Mouse (Mus musculus): ENCODE measurements around the gene Rab36. TPM values are rescaled to one million over a fixed set of nuclear protein-coding genes. Genes with fewer than 3 reads are reported as not detected.
"Not testable (repeated sequence)": the region's sequence is repeated elsewhere in the genome, so short reads cannot be mapped to it uniquely, and the experiment has no call there.

Gene Rab36
- polyA plus RNA-seq, 1 experiment from 2014 or later = 23.2 TPM

DNA sequence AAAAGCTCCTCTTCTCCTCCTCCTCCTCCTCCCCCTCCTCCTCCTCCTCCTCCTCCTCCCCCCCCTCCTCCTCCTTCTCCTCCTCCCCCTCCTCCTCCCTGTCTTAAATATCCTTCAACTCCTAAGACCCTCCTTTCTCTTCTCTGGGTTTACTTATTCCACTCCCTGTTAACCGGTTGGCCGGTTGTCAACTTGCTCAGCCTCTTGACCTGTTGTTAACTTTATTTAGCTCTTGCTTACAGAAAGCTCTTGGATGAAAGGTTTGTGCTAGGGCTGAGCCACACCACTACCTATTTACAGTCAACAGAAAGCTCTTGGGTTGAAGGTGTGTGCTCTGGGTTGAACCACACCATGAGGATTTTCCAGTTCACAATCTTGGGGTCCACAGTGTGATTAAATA lies 16.6 kb upstream of the Rab36 start:
- Histone ChIP-seq H3K4me2 (no peak overlapping the region), H3K27ac (no peak overlapping the region), H3K27me3 (replicated peaks) (no peaks in the 10 kb centered on the region), H3K9ac (no peak overlapping the region), H3K4me3 (no peak overlapping the region), H3K9me3 (no peaks in the 10 kb centered on the region), H3K36me3 (replicated peaks) (no peaks in the 10 kb centered on the region), H3K4me1 (no peaks in the 10 kb centered on the region)
- WGBS = 61% methylated on average over 2 of the region's 2 CpGs
- no peak for ATAC-seq (replicated peaks)

DNA sequence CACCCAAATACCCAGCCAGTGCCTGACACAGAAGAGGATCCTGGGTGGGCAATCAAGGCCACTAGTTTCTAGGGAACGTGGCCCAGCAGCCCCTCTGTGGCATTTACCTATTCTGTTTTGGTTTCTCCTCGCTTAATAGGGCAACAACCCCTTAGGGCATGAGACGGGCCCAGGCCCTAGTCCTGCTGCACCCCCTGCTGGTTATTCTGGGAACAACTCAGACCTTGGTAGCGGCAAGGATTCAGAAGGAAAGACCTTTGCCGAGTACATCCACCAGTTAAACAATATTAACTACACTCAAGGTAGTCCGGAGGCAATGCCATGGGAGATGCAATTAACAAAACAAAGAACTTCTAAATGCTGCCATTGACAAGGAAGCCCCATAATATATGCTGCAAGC lies 15.7 kb upstream of the Rab36 start:
- Histone ChIP-seq H3K9ac (no peak overlapping the region), H3K27ac (no peak overlapping the region), H3K36me3 (replicated peaks) (no peaks in the 10 kb centered on the region), H3K4me3 (no peak overlapping the region), H3K4me2 (no peak overlapping the region), H3K27me3 (replicated peaks) (no peaks in the 10 kb centered on the region), H3K4me1 (no peaks in the 10 kb centered on the region), H3K9me3 (no peaks in the 10 kb centered on the region)
- ATAC-seq (replicated peaks) = peak; percentile 57
- 20% methylated on average over 6 of the region's 6 CpGs for WGBS

DNA sequence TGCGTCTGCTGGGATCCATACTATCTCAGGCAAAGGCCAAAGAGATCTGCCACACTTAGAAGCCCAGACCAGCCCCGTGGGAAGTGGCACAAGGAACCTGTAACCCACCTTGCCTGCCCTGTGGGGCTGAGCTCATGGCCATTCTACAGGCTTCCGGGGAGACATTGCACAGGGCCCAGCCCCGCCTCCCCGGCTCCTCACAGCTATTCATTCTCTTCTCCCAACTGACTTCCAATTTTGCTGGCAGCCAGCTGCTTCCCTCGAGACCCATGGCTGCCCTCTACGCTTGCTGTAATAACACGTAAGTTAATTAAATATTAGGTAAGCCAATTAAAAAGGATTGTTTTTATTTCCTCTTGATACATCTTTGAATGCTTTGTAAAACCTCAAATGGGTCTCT lies 10.4 kb upstream of the Rab36 start:
- H3K4me1 ChIP-seq = peaks cover 6% of the 10 kb centered on the region
- H3K36me3 ChIP-seq (replicated peaks) = no peaks in the 10 kb centered on the region
- no peak overlapping the region for H3K4me3 ChIP-seq
- WGBS = 57% methylated on average over 8 of the region's 8 CpGs
- no peak overlapping the region for H3K27ac ChIP-seq
- no peak overlapping the region for H3K9ac ChIP-seq
- H3K27me3 ChIP-seq (replicated peaks) = no peaks in the 10 kb centered on the region
- H3K4me2 ChIP-seq = no peak overlapping the region
- no peak for ATAC-seq (replicated peaks)
- no peaks in the 10 kb centered on the region for H3K9me3 ChIP-seq

DNA sequence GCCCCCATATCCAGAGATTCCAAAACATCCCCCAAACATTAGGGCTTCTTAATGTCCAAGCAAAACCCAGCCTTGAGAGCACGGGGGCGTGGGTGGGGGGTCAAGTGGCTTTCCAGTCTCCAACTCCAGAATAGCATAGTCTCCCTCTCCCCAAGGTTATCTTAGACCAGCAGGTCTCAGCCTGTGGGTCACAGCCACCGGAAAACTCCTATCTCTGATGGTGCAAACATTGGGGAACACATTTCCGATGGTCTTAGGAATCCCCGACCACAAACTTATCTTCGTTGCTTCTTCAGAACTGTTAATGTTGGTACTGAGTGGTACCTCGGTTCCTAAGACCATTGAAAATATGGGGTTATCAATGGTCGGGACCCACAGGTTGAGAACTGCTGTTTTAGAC lies 8.1 kb upstream of the Rab36 start:
- peaks cover 27% of the 10 kb centered on the region for H3K4me1 ChIP-seq
- H3K4me3 ChIP-seq = no peak overlapping the region
- no peaks in the 10 kb centered on the region for H3K9me3 ChIP-seq
- ATAC-seq (replicated peaks) = no peak
- 89% methylated on average over 8 of the region's 8 CpGs for WGBS
- no peak overlapping the region for H3K9ac ChIP-seq
- no peaks in the 10 kb centered on the region for H3K27me3 ChIP-seq (replicated peaks)
- no peaks in the 10 kb centered on the region for H3K36me3 ChIP-seq (replicated peaks)
- no peak overlapping the region for H3K27ac ChIP-seq
- H3K4me2 ChIP-seq = no peak overlapping the region

DNA sequence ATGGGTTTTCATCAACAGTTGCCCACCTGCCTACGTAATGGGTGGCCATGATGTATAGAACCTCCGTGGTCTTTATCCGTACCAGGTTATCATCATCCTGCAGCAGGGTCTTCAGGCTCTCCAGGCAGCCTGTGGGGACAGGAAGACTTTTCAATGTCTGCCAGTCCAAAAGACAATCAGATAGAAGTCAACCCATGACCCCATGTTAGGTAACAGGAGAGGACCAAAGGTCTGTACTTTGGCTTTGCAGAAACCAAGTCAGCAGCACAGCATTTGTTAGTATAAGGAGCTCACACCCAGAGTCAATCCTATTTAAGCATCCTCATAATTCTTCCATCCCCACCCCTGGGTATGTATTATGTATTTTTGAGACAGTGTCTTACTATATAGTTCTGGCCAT lies 7.2 kb upstream of the Rab36 start:
- no peaks in the 10 kb centered on the region for H3K9me3 ChIP-seq
- no peak overlapping the region for H3K4me3 ChIP-seq
- H3K27me3 ChIP-seq (replicated peaks) = no peaks in the 10 kb centered on the region
- H3K36me3 ChIP-seq (replicated peaks) = no peaks in the 10 kb centered on the region
- H3K4me1 ChIP-seq = peaks cover 27% of the 10 kb centered on the region
- no peak overlapping the region for H3K4me2 ChIP-seq
- H3K27ac ChIP-seq = no peak overlapping the region
- no peak for ATAC-seq (replicated peaks)
- WGBS = 94% methylated on average over 3 of the region's 3 CpGs
- no peak overlapping the region for H3K9ac ChIP-seq

DNA sequence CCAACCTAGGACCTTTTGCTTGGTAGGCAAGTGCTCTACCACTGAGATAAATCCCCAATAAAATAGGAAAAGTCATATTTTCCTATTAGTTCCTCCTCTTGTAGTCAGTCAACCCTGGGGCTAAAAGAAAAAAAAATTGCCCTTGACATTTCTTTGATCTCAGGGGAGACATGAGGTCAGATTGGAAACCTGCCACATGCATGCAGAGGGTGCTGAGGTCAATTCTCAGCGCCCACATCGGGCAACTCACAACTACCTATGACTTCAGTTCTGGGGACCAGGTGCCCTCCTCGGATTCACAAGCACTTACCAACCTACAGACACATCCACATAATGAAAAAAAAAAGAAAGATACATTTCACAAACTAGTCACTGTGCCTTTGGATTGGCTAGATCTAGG lies 6.6 kb upstream of the Rab36 start:
- Histone ChIP-seq H3K4me2 (no peak overlapping the region), H3K36me3 (replicated peaks) (no peaks in the 10 kb centered on the region), H3K27me3 (replicated peaks) (no peaks in the 10 kb centered on the region), H3K4me1 (peaks cover 27% of the 10 kb centered on the region), H3K9me3 (no peaks in the 10 kb centered on the region), H3K9ac (no peak overlapping the region), H3K27ac (no peak overlapping the region), H3K4me3 (no peak overlapping the region)
- 85% methylated on average over 3 of the region's 3 CpGs for WGBS
- no peak for ATAC-seq (replicated peaks)

DNA sequence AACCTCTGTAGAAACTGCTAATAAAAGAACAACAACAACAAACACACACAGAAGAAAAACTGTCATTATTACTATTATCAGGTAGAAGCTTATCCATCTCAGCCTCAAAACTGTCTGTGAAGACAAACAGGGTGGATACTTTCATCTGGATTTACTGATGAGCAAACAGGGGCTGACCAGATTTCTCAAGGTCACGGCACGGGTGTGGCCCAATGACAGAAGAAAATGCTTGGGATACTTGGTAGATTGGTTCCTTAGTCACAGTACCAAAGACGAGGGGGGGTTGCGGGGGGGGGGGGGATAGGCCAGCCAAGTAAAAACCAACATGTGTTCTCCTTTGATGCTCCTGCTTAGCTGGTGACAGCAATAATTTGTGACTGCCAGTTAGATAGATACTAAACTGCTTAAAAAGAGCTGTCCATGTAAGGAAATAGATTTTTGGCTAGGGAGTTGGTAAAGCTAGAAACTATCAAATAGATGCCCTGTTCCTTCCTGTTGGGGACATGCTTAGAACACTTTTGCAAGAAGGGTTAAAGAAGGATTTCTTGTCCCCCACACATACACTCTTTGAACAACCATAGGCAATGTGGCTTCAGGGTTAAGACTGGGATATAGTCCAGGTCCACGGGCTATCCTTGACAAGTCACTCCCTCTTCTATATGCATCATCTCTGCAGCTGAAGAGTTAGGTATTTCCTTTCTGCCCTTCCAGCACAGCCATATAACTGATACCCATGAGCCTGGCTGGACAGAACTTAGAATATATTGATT lies 5.3 kb upstream of the Rab36 start:
- H3K36me3 ChIP-seq (replicated peaks) = no peaks in the 10 kb centered on the region
- no peaks in the 10 kb centered on the region for H3K9me3 ChIP-seq
- 77% methylated on average over 5 of the region's 5 CpGs for WGBS
- H3K27me3 ChIP-seq (replicated peaks) = no peaks in the 10 kb centered on the region
- H3K4me1 ChIP-seq = peaks cover 38% of the 10 kb centered on the region
- no peak overlapping the region for H3K4me3 ChIP-seq
- H3K27ac ChIP-seq = peak overlapping the region; percentile 77; the same call in 1 of the 2 replicates
- no peak for ATAC-seq (replicated peaks)
- H3K4me2 ChIP-seq = no peak overlapping the region
- H3K9ac ChIP-seq = no peak overlapping the region

DNA sequence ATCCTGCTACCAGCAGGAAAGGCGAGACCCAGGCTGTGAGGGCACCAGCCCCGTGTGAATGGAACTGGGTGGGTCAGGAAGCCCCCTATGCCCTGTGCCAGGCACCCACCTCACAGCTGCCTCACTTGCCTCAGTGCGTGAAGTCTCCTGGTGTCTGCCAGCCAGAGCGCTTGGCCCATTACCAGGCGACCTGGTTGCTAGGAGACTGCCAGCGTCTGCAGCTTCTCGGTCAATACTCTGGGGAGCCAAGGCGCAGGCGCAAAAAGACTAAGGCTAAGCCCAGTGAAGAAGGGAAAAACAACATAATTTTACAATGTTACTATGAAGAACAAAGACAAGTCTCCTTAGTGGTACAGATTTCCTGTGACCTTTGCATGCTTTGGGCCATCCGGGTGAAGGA lies 4.5 kb upstream of the Rab36 start, which contains the start of gene Rsph14:
TSS of gene Rsph14 (minus strand) at position 192 of the 400 bp plus-strand sequence.
- ATAC-seq (replicated peaks) = peak; percentile 77

DNA sequence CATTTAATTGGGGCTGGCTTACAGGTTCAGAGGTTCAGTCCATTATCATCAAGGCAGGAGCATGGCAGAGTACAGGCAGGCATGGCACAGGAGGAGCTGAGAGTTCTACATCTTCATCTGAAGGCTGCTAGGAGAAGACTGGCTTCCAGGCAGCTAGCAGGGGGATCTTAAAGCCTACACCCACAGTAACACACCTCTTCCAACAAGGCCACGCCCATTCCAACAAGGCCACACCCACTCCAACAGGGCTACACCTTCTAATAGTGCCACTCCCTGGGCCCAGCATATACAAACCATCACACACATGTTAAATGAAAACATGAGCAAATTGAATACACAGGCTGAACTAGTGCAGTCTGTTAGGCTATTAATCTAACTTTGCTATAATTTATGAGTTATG lies 5.2 kb downstream of the Rab36 start:
- not testable (repeated sequence) for ATAC-seq (replicated peaks); H3K9me3 ChIP-seq; H3K27me3 ChIP-seq (replicated peaks); H3K4me2 ChIP-seq; H3K4me3 ChIP-seq; H3K36me3 ChIP-seq (replicated peaks); H3K9ac ChIP-seq; H3K27ac ChIP-seq
- peaks cover 18% of the 10 kb centered on the region for H3K4me1 ChIP-seq
- 24% methylated on average over 1 of the region's 1 CpGs for WGBS

More for the DNA sequence above, 4.5 kb upstream of the Rab36 start, which contains the start of gene Rsph14:
- Histone ChIP-seq H3K9me3 (no peaks in the 10 kb centered on the region), H3K27me3 (replicated peaks) (no peaks in the 10 kb centered on the region), H3K4me2 (peak within 1 kb of the TSS; percentile 46), H3K4me3 (no peak within 1 kb of the TSS), H3K9ac (no peak within 1 kb of the TSS), H3K4me1 (peaks cover 45% of the 10 kb centered on the region), H3K27ac (peak within 1 kb of the TSS; percentile 77), H3K36me3 (replicated peaks) (no peaks in the 10 kb centered on the region)
- WGBS = 14% methylated on average over 10 of the region's 10 CpGs

DNA sequence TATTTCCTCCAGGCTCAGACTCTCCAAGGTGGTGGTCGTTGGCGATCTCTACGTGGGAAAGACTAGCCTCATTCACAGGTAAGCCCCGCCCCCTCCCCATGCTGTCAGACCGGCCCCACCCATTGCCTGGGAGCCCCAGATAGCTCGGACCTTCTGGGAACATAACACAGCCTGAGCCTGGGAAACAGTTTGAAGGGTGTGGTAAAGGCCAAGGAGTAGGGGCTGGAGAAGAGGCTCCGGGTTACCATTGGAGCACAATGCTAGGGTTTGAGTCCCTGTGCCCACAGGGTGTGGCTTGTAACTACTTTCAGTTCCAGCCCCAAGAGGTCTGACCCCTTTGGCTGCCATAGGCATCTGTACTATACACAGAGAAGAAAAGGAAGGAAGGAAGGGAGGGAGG lies 7.6 kb downstream of the Rab36 start:
- Histone ChIP-seq H3K4me1 (peaks cover 4% of the 10 kb centered on the region; the same call in 1 of the 2 replicates), H3K9me3 (no peaks in the 10 kb centered on the region), H3K4me3 (no peak overlapping the region), H3K36me3 (replicated peaks) (0 out of 2 replicates have a peak, but pooled peaks cover 4% of the 10 kb centered on the region), H3K9ac (no peak overlapping the region), H3K4me2 (no peak overlapping the region), H3K27ac (no peak overlapping the region), H3K27me3 (replicated peaks) (no peaks in the 10 kb centered on the region)
- WGBS = 46% methylated on average over 7 of the region's 7 CpGs
- ATAC-seq (replicated peaks) = no peak

DNA sequence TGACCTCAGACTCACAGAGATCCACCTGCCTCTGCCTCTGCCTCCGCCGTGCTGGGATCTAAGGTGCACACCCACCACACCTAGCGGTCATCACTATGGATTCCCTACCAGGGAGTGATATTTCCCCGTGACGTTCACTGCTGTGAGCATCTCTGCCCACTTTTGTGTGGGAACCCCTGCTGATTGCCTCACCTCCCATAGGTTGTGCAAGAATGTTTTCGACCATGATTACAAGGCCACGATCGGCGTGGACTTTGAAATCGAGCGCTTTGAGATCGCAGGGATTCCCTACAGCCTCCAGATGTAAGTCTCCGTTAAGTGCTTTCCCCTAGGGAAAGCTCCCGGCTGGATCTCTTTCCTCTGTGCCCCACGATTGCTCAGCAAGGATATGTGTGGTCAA lies 9.0 kb downstream of the Rab36 start:
- peaks cover 4% of the 10 kb centered on the region; the same call in 1 of the 2 replicates for H3K4me1 ChIP-seq
- WGBS = 90% methylated on average over 15 of the region's 15 CpGs
- no peaks in the 10 kb centered on the region for H3K27me3 ChIP-seq (replicated peaks)
- H3K9me3 ChIP-seq = no peaks in the 10 kb centered on the region
- no peak overlapping the region for H3K4me3 ChIP-seq
- no peak for ATAC-seq (replicated peaks)
- H3K4me2 ChIP-seq = no peak overlapping the region
- H3K9ac ChIP-seq = no peak overlapping the region
- H3K27ac ChIP-seq = no peak overlapping the region
- 0 out of 2 replicates have a peak, but pooled peaks cover 4% of the 10 kb centered on the region for H3K36me3 ChIP-seq (replicated peaks)

DNA sequence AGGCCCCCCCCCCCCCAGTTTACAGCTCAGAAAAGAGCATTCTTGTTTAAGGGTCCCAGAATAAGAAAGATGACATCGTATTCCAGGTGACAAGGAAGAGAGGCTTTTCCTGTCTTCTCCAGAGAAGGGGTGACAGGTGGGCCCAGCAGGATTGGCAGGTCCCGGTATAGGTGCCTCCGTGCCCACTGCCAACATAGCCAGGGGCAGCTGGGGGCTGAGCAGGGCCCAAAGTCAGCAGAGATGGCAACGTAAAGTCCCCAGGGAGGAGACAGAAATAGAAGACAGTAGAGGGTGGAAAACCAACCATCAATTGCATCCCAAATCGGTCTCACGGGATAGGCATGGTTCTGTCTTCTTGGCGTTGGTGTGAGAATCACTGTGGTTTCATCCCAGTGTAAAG lies 11.9 kb downstream of the Rab36 start:
- H3K27me3 ChIP-seq (replicated peaks) = no peaks in the 10 kb centered on the region
- no peak for ATAC-seq (replicated peaks)

More for the DNA sequence above, 11.9 kb downstream of the Rab36 start:
- Histone ChIP-seq H3K9me3 (no peaks in the 10 kb centered on the region), H3K9ac (no peak overlapping the region), H3K27ac (no peak overlapping the region), H3K4me3 (no peak overlapping the region), H3K4me1 (no peaks in the 10 kb centered on the region), H3K36me3 (replicated peaks) (0 out of 2 replicates have a peak, but pooled peaks cover 4% of the 10 kb centered on the region), H3K4me2 (no peak overlapping the region)
- WGBS = 91% methylated on average over 7 of the region's 7 CpGs
